Mouse (Mus musculus): Measurements from ENCODE around the gene Atp10a.

Gene Atp10a

GRCm38 (mm10) chr7:58690069-58690923 is 34.3 kb downstream of the Atp10a start:
- no peak for DNase-seq (ENCODE audit: low read depth, low spot score)

DNA sequence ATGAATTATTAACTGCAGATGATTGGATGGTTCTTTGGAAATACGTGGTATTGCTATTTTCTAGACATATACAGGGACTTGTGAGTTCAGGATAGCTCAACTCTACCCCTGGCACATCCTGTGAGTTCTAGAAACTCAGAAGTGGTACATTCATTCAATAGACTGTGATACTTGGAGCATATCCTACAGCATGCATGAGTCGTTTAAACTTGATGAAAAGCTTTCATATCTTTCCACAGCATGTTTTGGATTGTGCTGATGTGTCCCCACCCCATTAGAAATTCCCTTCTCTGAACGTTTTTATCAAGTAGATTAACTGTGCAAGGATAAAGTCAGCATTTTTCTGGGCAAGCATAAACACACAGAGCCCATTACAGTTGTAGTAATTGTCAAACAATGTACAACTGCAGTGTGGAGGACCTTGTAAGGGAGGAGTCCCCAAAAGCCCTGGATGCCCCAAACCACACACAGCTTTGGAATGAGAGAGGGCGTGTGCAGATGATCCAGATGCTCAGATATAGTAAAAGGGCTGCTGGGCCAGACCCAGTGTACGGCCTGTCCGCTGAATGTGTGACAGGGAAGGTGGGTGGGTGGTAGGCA is 35.1 kb downstream of the Atp10a start:
- no peak for DNase-seq (ENCODE audit: low read depth, low spot score)

DNA sequence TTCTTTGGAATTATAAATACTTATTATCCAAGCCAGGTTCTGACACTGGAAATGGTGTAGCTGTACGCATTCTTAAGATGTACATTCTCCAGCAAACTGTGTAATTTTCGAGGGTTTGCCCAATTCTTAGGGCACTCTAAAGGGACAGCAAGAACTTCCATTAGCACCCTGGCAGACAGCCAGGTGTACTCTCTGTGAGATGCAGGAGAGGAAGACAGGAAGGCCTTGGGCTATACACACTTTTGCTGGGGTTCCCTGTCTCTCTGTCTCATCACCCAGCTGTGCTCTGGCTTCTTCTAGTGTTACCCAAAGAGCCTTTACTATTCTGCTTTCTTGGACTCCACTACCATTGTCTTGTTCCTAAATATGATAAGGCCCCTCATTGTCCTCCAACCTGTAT is 36.7 kb downstream of the Atp10a start:
- DNase-seq (ENCODE audit: low read depth, low spot score): no peak

DNA sequence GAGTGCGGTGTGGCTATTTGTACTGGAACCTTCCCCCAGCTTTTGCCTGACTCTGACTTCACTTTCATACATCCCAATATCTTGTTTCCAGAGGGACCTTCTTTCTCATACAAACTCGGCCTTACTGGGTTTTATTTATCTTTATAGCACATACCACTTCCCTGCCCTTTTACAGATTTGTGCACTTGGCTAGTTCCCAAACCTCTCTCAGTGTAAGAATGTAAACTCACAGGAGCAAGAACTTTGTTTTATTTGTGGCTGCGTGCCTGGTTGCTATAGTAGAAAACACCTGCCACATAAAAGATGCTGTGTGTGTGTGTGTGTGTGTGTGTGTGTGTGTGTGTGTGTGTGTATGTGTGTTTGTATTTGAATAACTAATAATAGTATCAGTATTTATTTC is 37.4 kb downstream of the Atp10a start:
- DNase-seq (ENCODE audit: low read depth, low spot score): no peak

- no peak for DNase-seq (ENCODE audit: low read depth, low spot score)
These were observed 39.7 kb downstream of the Atp10a start for GRCm38 (mm10) chr7:58695661-58696060.

- DNase-seq (ENCODE audit: low read depth, low spot score): no peak
These were observed 41.1 kb downstream of the Atp10a start for GRCm38 (mm10) chr7:58697092-58697491.

DNA sequence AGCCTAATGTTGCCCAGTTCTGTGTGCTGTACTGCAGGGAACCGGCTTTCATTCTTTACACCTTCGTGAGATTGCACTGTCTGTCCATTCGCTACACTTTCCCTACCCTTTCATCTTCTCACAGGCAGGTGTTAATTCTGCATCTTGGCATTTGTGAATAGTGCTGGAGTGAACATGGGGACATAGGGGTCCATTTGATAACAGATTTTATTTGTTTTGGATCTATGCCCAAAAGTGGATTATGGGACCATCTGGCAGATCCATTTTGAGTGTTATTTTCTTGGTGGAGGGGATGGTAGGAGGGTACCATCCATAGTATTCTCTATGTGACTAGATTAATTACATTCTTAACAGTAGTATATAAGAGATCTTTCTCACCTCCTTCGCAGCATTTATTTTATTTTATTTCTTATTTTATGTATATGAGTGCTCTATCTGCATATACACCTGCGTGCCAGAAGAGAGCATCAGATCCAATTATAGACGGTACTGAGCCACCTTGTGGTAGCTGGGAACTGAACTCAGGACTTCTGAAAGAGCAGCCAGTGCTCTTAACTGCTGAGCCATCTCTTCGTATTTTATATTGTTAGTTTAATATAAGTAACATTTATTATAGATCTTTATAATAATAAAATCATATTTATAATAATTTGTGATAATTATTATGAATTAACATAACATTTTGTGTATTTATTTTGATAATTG is 42.9 kb downstream of the Atp10a start:
- no peak for DNase-seq (ENCODE audit: low read depth, low spot score)

GRCm38 (mm10) chr7:58701311-58701710 is 45.3 kb downstream of the Atp10a start:
- no peak for DNase-seq (ENCODE audit: low read depth, low spot score)

DNA sequence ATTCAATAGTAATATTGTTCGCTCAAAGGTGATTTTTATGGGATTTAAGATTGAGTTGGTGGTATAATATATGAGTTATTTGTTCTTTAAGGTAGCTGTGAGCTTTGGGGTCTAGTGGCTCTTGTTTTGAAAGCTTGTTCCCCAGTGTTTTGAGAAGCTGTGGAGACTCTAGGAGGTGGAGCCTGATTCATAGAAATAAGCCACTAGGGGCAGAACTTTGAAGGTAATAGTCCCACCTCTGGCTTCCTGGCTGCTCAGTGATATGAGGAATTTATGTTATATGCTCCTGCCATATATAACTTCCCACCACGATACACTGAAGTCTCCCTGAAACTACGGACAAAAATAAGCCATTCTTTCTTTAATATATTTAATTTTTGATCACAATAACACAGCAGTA is 49.2 kb downstream of the Atp10a start:
- no peak for DNase-seq (ENCODE audit: low read depth, low spot score)

GRCm38 (mm10) chr7:58709306-58709705 is 53.3 kb downstream of the Atp10a start:
- no peak for DNase-seq (ENCODE audit: low read depth, low spot score)

DNA sequence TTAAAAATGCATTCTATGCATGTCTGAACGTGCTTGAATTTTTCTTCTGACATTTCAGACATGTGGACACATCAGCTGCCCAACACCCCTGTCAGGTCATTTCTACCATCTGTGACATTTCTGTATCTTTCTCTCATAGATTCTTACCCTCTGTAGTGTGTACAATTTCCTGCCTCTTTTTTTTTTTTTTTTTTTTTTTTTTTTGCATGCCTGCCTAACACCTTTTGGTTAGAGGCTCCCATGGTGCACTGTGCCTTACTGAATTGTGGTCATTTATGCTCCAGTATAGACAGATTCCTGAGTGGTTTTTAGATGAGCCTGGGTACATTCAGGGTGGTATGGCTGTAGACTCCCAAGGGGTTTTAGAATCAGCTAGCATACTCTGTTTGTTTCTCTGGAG is 54.3 kb downstream of the Atp10a start:
- no peak for DNase-seq (ENCODE audit: low read depth, low spot score)

GRCm38 (mm10) chr7:58711811-58712210 is 55.8 kb downstream of the Atp10a start:
- DNase-seq (ENCODE audit: low read depth, low spot score): no peak

DNA sequence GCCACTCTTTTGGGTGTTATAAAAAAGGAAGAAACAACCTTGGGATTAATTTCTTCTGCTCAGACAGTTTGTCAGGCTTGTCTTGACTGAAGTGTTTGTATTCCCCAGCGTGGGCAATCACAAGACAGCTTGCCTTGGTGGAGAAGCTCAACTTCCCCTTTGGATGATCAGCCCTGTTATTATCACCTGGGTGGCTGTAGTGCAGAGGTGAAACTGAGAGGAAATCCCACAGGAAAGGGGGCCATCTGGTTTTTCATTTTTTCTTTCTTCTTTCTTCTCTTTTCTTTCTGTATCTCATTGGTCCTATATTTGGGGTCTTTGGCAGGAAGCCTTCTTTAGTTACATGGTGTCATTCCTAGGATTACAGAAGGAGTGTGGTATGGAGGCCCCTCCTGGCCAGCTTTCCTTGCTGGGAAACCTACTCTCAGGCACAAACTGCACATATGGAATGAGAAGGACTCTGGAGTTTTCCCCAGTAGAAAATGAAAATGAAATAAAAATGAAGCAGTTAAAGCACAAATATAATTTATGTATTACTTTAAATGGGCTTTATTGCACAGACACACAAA is 59.7 kb downstream of the Atp10a start:
- no peak for DNase-seq (ENCODE audit: low read depth, low spot score)

- no peak for DNase-seq (ENCODE audit: low read depth, low spot score)
These were observed 60.7 kb downstream of the Atp10a start for GRCm38 (mm10) chr7:58716626-58717025.

DNA sequence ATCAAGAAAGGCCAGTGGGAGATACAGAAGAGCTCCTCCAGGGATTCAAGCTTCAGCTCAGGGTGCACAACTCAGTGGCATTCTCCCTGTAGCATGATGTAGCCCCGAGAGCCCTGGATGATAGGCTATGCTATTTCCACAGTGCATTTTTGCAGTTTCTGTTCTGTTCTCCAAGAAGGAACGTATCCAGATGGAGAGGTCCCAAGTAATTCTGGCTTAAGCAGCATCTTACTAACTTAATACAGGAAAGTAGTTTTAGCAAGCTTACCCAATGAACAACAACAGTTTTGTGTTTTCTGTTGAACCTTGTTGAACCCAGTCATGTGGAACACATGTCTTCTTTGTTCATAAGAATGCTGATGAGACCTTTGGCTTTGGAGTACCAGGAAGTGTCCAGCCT is 62.6 kb downstream of the Atp10a start:
- DNase-seq (ENCODE audit: low read depth, low spot score): no peak

- no peak for DNase-seq (ENCODE audit: low read depth, low spot score)
These were observed 63.4 kb downstream of the Atp10a start for GRCm38 (mm10) chr7:58719218-58719938.

- DNase-seq (ENCODE audit: low read depth, low spot score): no peak
These were observed 66.3 kb downstream of the Atp10a start for GRCm38 (mm10) chr7:58722250-58722649.

DNA sequence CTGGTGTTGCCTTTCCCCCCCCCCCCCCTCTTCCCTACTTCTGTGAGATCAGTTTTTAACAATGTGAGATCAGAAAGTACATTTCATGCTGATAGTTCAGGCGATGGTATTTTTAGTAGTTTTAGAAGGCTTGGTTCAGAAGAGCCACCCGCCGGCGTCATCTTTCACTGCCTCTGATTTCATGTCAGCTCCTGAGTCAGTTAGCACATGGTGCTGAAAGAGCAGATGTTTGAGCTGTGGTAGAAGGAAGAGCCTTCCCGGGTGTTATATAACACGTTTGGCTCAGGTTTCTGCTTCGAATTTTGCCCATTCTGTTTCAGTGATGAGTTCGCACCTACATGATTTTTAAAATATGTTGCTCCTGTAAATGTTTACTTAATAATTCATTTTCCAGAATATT is 74.2 kb downstream of the Atp10a start:
- DNase-seq (ENCODE audit: low read depth, low spot score): no peak

GRCm38 (mm10) chr7:58730831-58731230 is 74.9 kb downstream of the Atp10a start:
- no peak for DNase-seq (ENCODE audit: low read depth, low spot score)

DNA sequence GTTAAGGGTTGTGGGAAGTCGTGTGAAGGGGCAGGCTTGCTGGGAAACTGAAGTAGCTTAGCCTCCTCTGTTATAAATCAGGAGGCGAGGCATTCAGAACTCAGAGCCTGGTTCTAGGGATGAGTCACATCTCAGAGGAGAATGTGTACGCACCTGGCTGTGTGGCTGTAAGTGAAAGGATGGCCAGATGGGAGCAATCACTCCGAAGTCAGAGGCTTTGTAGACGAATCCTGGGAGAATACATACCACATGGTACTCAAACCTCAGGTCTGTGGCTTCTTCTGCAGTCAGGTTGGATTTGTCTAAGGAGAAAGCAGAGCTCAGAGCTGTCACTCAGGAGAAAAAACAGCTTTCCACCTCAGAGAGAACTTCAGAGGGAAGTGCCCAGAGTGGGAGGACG is 76.4 kb downstream of the Atp10a start:
- DNase-seq (ENCODE audit: low read depth, low spot score): no peak

GRCm38 (mm10) chr7:58733490-58733901 is 77.5 kb downstream of the Atp10a start:
- no peak for DNase-seq (ENCODE audit: low read depth, low spot score)

All from ES-CJ7 (cell line).